Mouse (Mus musculus) thymus, adult 2 months (tissue): Measurements from ENCODE around the gene Ubtd1.

Experiments
- CTCF ChIP-seq: fragments of 200-500 bp; IDR thresholded peaks from 2 replicates; pipeline ENCODE4 v1.5.1; 2012; ENCODE audit warnings: mild to moderate bottlenecking, control low read depth, low read length, moderate library complexity, borderline replicate concordance; ENCODE audit not compliant: control insufficient read depth, poor library complexity, insufficient read depth; ENCODE audit errors: extremely low read depth
- POLR2A ChIP-seq: fragments of 200-500 bp; IDR thresholded peaks from 2 replicates; pipeline ENCODE4 v1.6.1; 2012; ENCODE audit warnings: mild to moderate bottlenecking, low read length, control low read depth, moderate library complexity; ENCODE audit not compliant: control insufficient read depth, poor library complexity, insufficient read depth; ENCODE audit errors: extremely low read depth

- TF ChIP-seq CTCF (no peak), POLR2A (no peak)
Observed at GRCm38 (mm10) chr19:41980422-41980818, 1.1 kb upstream of the Ubtd1 start.
